Mouse (Mus musculus) heart, postnatal 4 days (tissue): ENCODE results near the gene Lypd3. TPM values are rescaled to one million over a fixed set of nuclear protein-coding genes. Genes with fewer than 3 reads are reported as not detected.
"Not testable (repeated sequence)": the region's sequence is repeated elsewhere in the genome, so short reads cannot be mapped to it uniquely, and the experiment has no call there.

Source experiments
- DNase-seq: peaks from one replicate; pipeline ENCODE4 v3.0.0; 2021
- total RNA-seq, 2 experiments: library from RNA; stranded (reverse); gene quantifications; 2 replicates each; pipeline ENCODE4 v1.2.3; 2021

Lypd3 gene
- total RNA-seq, 2 experiments from 2014 or later = not detected

- DNase-seq = no peak
Measured at GRCm38 (mm10) chr7:24614816-24615215, 21.5 kb upstream of the Lypd3 start.

DNA sequence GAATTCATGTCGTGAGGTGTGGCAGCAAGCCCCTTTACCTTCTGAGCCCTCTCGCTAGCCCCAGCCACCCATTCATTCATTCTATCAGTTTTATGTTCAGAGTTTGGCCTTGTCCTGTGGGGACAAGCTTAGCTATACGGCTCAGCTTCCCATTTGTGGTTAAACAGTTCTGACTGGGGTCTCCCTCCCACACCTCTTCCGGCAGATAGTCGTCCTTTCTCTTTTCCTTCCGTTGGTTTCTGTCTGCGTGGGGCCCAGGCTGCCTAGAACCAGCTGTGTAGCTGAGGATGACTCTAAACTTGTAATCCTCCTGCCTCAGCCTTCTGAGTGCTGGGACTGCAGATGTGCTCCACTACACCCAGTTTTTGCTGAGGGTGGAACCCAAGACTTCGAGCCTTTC, 18.6 kb upstream of the Lypd3 start:
- no peak for DNase-seq

GRCm38 (mm10) chr7:24618374-24618773, 18.0 kb upstream of the Lypd3 start:
- not testable (repeated sequence) for DNase-seq

DNA sequence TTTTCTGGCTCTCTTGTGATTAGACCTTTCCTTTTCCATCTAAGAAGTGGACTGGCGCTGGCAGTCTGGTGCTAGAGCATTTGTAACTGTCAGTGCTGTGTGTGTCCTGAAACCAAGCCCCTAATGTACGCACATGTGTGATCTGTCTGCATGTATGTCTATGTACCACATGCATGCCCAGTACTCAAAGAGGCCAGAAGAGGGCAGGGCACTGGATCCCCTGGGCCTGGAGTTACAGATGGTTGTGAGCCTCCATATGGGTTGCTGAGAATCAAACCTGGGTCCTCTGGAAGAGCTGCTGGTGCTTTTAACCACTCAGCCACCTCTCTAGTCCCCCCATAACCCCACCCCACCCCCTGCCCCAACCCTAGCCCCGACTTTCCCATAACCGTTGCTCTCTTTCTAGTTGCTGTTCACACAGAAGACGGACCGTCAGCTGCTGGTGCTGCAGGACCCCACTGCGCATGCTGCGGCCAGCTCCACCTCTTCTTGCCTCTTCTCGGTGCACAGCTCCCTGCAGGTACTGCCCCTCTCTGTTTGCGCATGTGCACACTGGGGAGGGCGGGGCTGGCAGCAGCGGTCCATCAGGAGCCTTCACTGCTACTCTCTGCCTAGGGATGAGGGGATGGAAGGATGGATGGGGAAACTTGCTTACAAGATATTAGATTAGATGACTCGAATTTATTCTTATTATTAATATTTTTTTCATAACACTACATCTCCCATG, 16.5 kb upstream of the Lypd3 start:
- DNase-seq = no peak

GRCm38 (mm10) chr7:24621193-24621592, 15.2 kb upstream of the Lypd3 start:
- no peak for DNase-seq

DNA sequence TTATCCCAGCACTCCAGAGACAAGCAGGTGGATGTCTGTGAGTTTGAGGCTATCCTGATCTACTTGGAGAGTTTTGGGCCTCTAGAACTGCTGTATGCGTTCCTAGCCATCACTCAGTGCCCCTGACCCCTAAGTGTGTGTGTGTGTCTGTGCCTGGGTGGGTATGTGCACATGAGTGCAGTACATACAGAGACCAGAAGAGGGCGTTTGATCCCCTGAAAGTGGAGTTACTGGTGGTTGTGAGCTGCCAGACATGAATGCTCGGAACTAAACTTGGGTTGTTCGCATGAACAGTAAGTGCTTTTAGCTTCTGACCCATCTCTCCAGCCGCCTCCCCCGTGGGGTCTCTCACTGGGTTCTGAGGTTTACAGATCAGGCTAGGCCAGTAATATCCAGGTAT, 13.4 kb upstream of the Lypd3 start:
- DNase-seq = no peak

DNA sequence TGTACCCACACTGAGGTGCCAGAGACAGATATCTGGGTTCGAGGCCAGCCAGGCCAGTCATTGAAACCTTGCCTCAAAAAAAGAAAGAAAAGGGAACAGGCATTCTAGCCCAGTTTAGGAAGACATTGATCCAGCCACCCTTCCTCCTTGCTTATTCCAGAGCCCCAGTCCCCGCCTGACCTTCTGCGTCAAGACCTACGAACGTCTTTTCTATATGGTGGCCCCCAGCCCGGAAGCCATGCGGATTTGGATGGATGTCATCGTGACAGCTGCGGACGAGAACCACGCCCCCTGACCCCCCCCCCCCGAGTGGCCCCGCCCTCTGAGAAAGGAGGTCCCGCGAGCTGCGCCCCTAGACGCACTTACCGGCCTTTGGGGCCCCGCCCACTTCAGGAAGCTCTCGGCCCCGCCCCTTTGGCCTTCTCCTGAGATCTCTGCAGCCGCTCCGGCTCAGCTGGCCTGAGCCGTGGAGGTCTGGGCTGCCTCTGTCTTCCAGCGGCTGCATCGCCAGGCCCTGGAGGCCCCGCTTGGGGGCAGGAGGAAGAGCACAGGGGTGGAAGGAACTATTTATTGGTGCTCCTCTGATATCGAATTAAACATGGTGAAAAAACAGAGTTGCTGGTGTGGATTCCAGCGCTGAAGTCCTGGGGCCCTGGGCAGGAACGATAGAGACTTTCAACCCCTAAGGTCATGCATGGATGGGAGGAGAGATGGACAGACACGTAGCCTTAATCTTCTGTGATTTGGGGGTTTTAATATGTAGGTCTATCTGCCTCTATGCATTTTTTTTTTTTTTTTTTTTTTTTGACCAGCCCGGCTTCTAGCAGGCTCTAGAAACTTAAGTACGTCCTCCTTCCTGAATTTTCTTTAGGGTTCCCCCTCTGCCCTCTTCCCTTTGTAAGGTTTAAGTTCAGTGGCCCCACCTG, 7.4 kb upstream of the Lypd3 start:
- peak; percentile 84 for DNase-seq

DNA sequence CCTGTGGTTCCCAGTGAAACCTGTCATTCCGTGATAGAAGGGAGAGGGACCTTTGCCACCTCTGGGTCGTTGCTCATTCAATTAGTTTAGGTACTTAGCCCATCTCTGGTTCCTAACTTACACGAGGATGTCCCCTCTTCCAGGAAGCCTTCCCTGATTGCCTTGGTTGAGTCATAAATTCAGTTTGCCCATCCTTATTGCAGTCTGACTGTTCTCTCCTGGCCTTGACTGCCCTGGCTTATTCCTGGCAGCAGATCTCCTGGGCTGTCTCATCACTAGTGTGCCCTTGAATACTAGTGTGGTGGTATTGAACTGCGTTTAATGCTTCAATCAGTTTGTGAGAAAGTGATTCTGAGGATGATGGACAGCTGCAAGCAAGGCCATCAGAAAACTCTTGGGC, 6.7 kb upstream of the Lypd3 start:
- DNase-seq = no peak

GRCm38 (mm10) chr7:24630116-24630880, 6.1 kb upstream of the Lypd3 start:
- DNase-seq = no peak

GRCm38 (mm10) chr7:24637046-24637445, 696 bp downstream of the Lypd3 start:
- no peak for DNase-seq

DNA sequence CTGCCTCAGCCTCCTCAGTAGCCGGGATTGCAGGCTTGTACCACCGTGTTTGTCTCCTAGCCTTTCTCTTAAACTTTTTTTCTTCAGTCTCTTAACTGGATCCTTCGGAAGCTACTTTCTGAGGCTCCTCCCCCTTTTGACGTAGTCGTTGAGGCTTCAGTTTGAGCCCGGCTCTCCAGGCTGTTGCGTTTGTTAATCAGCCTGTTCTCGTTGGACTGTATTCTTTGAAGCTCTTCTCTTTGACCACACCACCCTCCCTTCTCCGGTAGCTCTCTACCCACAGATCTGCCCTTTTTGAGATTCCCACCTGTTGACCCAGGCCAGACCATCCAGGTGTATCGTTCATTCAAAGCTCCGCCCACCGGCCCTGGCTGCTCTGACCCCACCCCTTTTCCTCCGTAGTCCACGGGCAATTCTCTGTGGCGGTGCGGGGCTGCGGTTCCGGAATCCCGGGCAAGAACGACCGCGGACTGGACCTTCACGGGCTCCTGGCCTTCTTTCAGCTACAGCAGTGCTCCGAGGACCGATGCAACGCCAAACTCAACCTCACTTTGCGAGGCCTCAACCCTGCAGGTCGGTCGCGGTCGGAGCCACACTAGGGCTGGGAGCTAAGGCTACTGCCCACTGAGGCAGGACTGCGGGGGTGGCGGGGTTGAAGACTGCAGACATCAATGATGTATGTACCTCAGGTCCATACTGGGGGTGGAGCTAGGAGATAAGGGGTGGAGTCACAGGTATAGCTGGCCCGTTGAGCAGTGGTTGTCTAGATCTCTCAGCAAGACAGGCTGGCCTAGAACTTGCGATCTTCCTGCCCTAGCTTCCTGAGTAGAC, 1.9 kb downstream of the Lypd3 start:
- DNase-seq = no peak

GRCm38 (mm10) chr7:24640450-24640849, 4.1 kb downstream of the Lypd3 start:
- DNase-seq = no peak

DNA sequence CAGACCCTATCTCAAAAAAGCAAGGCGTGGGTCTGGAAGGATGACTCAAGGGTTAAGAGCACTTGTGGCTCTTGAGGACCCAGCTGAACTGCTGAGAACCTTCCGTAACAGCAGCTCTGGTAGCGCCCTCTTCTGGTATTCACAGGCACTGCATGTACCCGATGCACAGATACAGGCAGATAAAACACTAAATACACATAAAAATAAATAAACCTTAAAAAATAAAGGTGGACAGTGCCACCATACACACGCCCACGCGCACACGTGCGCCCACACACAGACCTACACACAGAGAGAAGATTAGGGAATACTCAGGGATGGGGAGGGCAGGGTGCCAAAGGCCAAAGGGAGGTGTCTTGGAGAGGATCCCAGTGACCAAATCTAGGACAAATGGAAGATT, 6.1 kb downstream of the Lypd3 start:
- peak; percentile 59 for DNase-seq

GRCm38 (mm10) chr7:24644492-24644891, 8.1 kb downstream of the Lypd3 start:
- no peak for DNase-seq

- DNase-seq = no peak
Measured at GRCm38 (mm10) chr7:24644996-24645395, 8.6 kb downstream of the Lypd3 start.

GRCm38 (mm10) chr7:24646486-24646885, 10.1 kb downstream of the Lypd3 start:
- DNase-seq = no peak

DNA sequence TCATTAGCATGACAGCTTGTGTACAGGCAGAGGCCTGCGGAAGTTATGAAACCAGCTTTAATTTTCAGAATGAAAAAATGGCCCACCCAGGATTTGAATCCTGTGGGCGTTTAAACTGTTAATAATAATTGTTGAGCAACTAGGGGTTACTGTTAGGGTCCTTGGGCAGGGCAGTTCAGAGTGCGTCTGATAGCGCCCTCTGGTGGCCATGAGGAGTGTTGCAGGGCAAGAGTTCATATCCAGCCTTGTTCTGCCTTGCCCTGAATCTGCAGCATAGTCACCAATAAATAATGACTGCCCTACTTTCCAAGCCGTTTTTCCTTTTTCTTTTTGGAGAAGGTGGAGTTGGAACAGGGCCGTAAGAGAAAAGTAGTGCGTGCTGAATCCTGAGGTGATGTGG, 17.3 kb downstream of the Lypd3 start:
- peak; percentile 64 for DNase-seq

DNA sequence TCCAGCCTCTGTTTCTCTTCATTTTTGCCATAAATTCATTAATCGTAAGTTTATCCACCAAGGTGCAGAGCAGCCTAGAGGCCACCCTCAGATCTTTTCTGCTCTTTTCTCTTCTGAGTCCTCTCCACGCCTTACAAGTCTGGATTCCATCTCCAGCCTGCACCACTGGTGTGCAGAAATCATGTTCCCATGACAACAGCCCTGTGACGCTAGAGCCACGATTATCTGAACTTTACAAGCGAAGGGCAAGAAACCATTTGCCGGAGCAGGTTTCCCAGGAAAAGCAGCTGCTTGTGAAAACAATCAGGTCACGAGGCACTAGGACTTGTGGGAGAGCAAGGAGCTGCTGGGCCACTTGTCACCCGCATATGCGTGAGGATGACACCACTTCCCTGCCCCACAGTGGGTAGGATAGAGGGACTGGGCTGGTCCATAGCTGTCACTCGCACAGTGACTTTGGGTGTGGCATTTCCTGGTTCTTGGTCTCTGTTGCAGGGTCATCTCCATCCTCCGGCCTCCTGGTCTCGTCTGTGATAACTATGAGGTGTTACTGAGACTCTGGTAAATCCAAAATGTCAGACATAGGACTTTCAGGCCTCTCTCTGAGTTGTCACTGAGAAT, 23.5 kb downstream of the Lypd3 start:
- DNase-seq = no peak

DNA sequence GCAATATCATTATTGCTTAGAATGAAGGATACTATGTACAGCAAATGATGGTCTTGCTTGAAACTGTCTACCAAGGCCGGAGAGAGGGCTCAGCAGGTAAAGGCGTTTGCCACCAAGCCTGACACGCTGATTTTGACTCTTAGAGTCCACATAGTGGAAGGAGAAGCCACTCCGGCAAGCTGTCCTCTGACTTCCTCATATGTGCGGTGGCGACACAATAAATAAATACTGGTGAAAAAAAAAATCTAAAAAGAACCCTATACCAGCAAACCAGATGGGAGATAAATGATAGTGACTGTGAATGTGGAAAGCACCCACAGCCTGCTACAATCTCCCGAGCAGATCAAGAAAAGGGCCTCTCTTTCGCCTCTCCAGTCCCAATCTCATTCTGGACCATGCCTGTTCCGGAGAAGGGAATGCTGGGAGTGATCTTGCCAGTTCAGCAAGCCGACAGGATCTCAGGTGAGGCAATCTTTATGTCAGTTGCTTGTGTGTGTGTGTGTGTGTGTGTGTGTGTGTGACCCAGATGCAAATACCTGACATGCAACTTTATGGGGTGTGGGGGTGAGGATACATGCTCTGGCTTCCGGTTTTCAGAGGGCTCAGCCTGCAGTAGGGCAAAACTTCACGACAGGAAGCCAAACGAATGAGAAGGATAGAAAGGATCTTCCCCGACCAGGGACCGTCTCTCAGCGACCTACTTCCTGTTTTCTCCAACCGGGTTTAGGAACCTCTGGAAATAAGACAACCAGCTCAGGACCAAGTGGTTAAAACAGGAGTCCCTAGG, 25.0 kb downstream of the Lypd3 start:
- no peak for DNase-seq

GRCm38 (mm10) chr7:24662575-24662974, 26.2 kb downstream of the Lypd3 start:
- DNase-seq = peak; percentile 74

GRCm38 (mm10) chr7:24664301-24664700, 28.0 kb downstream of the Lypd3 start:
- DNase-seq = no peak
